Mouse (Mus musculus): ENCODE results near the gene Gm4559.
A peak's percentile ranks its signal among the peaks of the same experiment; 100 is the strongest.
"Not testable (repeated sequence)": the region's sequence is repeated elsewhere in the genome, so short reads cannot be mapped to it uniquely, and the experiment has no call there.

Gm4559 gene

GRCm38 (mm10) chr7:142274263-142274662, at the start of gene Gm4559:
TSS of gene Gm4559 (minus strand) at chr7:142274363.
- not testable (repeated sequence) for DNase-seq

GRCm38 (mm10) chr7:142323396-142324117, 49.4 kb upstream of the Gm4559 start:
- no peak for DNase-seq

- DNase-seq, result no peak
Observed at GRCm38 (mm10) chr7:142322641-142323040, 48.5 kb upstream of the Gm4559 start.

- DNase-seq, result not testable (repeated sequence)
Observed at GRCm38 (mm10) chr7:142321637-142322306, 47.6 kb upstream of the Gm4559 start.

GRCm38 (mm10) chr7:142320906-142321305, 46.7 kb upstream of the Gm4559 start:
- no peak for DNase-seq

GRCm38 (mm10) chr7:142319124-142319523, 45.0 kb upstream of the Gm4559 start:
- DNase-seq, result no peak

GRCm38 (mm10) chr7:142317216-142317615, 43.1 kb upstream of the Gm4559 start:
- DNase-seq, result no peak

- DNase-seq, result peak; percentile 74
Observed at GRCm38 (mm10) chr7:142316558-142316957, 42.4 kb upstream of the Gm4559 start.

GRCm38 (mm10) chr7:142314600-142315285, 40.6 kb upstream of the Gm4559 start:
- DNase-seq, result no peak

GRCm38 (mm10) chr7:142303929-142304328, 29.8 kb upstream of the Gm4559 start:
- not testable (repeated sequence) for DNase-seq

- DNase-seq, result no peak
Observed at GRCm38 (mm10) chr7:142303249-142303648, 29.1 kb upstream of the Gm4559 start, which contains the start of gene Krtap5-4. TSS of gene Krtap5-4 (plus strand) at chr7:142303549.

GRCm38 (mm10) chr7:142297018-142297417, 22.9 kb upstream of the Gm4559 start, which contains the start of gene Krtap5-1:
TSS of gene Krtap5-1 (minus strand) at chr7:142297118.
- not testable (repeated sequence) for DNase-seq

GRCm38 (mm10) chr7:142296108-142296507, 21.9 kb upstream of the Gm4559 start:
- not testable (repeated sequence) for DNase-seq

- DNase-seq, result no peak
Observed at GRCm38 (mm10) chr7:142295418-142295817, 21.3 kb upstream of the Gm4559 start.

- DNase-seq, result peak; percentile 46
Observed at GRCm38 (mm10) chr7:142293851-142294250, 19.7 kb upstream of the Gm4559 start.

- DNase-seq, result not testable (repeated sequence)
Observed at GRCm38 (mm10) chr7:142285910-142286612, 11.9 kb upstream of the Gm4559 start.

- DNase-seq, result peak; percentile 62
Observed at GRCm38 (mm10) chr7:142285130-142285835, 11.1 kb upstream of the Gm4559 start.

GRCm38 (mm10) chr7:142284615-142285080, 10.5 kb upstream of the Gm4559 start:
- DNase-seq, result peak; percentile 97

GRCm38 (mm10) chr7:142284023-142284591, 9.9 kb upstream of the Gm4559 start:
- DNase-seq, result peak; percentile 85

- DNase-seq, result not testable (repeated sequence)
Observed at GRCm38 (mm10) chr7:142282847-142283246, 8.7 kb upstream of the Gm4559 start.

- DNase-seq, result not testable (repeated sequence)
Observed at GRCm38 (mm10) chr7:142279291-142279690, 5.1 kb upstream of the Gm4559 start.

GRCm38 (mm10) chr7:142278183-142278582, 4.0 kb upstream of the Gm4559 start:
- peak; percentile 72 for DNase-seq
